Mouse (Mus musculus) midbrain, embryonic 14.5 days (tissue): Measurements from ENCODE around the gene Depdc7. TPM values are rescaled to one million over a fixed set of nuclear protein-coding genes. Genes with fewer than 3 reads are reported as not detected.

Experiments used
- ATAC-seq: fragments of 200-750 bp; cut with Nextera tagmentation; 2 replicates; pipeline ENCODE4 v1.8.0; 2017; ENCODE audit warnings: moderate number of reproducible peaks, moderate library complexity; ENCODE audit not compliant: low FRiP score, low TSS enrichment
- DNase-seq: peaks from one replicate; pipeline ENCODE4 v3.0.0-alpha.2; 2015
- H3K27ac ChIP-seq: fragments of 300-500 bp; sonication (generic); replicated peaks from 2 replicates; pipeline ENCODE4 v1.5.1; 2014; ENCODE audit warnings: mild to moderate bottlenecking, low read depth, low read length, moderate library complexity
- H3K27me3 ChIP-seq: fragments of 300-500 bp; sonication (generic); 2 replicates; pipeline ENCODE4 v1.6.1; 2014; ENCODE audit warnings: low read length, control low read depth, mixed read lengths; ENCODE audit not compliant: control insufficient read depth, insufficient read depth
- H3K36me3 ChIP-seq: fragments of 300-500 bp; sonication (generic); 2 replicates; pipeline ENCODE4 v1.6.1; 2014; ENCODE audit warnings: low read length, control low read depth; ENCODE audit not compliant: control insufficient read depth, insufficient read depth
- H3K4me1 ChIP-seq: fragments of 300-500 bp; sonication (generic); 2 replicates; pipeline ENCODE4 v1.6.1; 2014; ENCODE audit warnings: mild to moderate bottlenecking, antibody characterized with exemption, low read length, control low read depth; ENCODE audit not compliant: control insufficient read depth, insufficient read depth
- H3K4me2 ChIP-seq: fragments of 300-500 bp; sonication (generic); 2 replicates; pipeline ENCODE4 v1.6.1; 2014; ENCODE audit warnings: mild to moderate bottlenecking, low read length, moderate library complexity
- H3K4me3 ChIP-seq: fragments of 300-500 bp; sonication (generic); replicated peaks from 2 replicates; pipeline ENCODE4 v1.5.1; 2014; ENCODE audit warnings: low read depth, low read length
- H3K9ac ChIP-seq: fragments of 300-500 bp; sonication (generic); replicated peaks from 2 replicates; pipeline ENCODE4 v1.6.1; 2014; ENCODE audit warnings: mild to moderate bottlenecking, low read length, moderate library complexity
- H3K9me3 ChIP-seq: fragments of 300-500 bp; sonication (generic); 2 replicates; pipeline ENCODE4 v1.6.1; 2016; ENCODE audit warnings: low read length, control low read depth, mixed read lengths; ENCODE audit not compliant: control insufficient read depth
- WGBS: fragments of 180-500 bp; shearing (Covaris S2); extraction: QIAGEN DNeasy Blood & Tissue Kit; methylation state at CpG from one replicate; pipeline ENCODE4 v1.1.7; 2014; 5-methylcytosine and 5-hydroxymethylcytosine counted together
- polyA plus RNA-seq: library from polyadenylated mRNA; unstranded; fragments of >200 nt; fragmentation: Nextera tagmentation; extraction: Ambion mirVana; gene quantifications from 2 replicates; pipeline ENCODE4 v1.2.1, GENCODE M21; 2014

Gene Depdc7
- polyA plus RNA-seq, result 1.1 and 1.2 TPM in 2 replicates

GRCm38 (mm10) chr2:104742741-104743064, at the start of gene Depdc7:
TSS of gene Depdc7 (minus strand) at chr2:104742878.
- Histone ChIP-seq H3K9me3 (no peaks in the 10 kb centered on the region), H3K27ac (no peak within 1 kb of the TSS), H3K4me2 (peak within 1 kb of the TSS; percentile 99), H3K27me3 (peaks cover 25% of the 10 kb centered on the region), H3K36me3 (no peaks in the 10 kb centered on the region), H3K4me3 (peak within 1 kb of the TSS; percentile 67), H3K4me1 (0 out of 2 replicates have a peak, but pooled peaks cover 6% of the 10 kb centered on the region), H3K9ac (peak within 1 kb of the TSS; percentile 59)
- under 1% methylated on average over 31 of the region's 31 CpGs for WGBS
- DNase-seq (peak; percentile 88), ATAC-seq (peak; percentile 89)

DNA sequence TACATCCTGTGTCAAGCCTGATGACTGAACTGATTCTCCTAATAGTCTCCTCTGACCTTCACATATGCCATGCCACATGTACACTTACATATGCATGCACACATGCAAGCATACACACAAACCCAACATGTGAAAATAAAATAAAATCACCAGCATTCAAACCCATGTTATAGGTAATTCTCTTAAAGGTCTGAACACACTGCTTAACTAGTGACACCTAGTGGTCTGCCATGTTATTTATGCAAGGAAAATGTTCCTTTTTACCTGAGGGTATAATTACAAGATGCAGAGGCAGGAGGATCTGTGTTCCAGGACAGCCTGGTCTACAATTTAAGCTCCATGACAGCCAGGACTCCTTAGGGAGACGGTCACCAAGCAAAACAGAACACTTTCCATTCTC, 32.1 kb upstream of the Depdc7 start:
- no peak overlapping the region for H3K4me3 ChIP-seq
- no peaks in the 10 kb centered on the region for H3K27me3 ChIP-seq
- ATAC-seq (no peak), DNase-seq (peak; percentile 73)
- peaks cover 60% of the 10 kb centered on the region for H3K36me3 ChIP-seq
- H3K9ac ChIP-seq, result no peak overlapping the region
- no peaks in the 10 kb centered on the region for H3K9me3 ChIP-seq
- no peak overlapping the region for H3K27ac ChIP-seq
- H3K4me2 ChIP-seq, result no peak overlapping the region
- H3K4me1 ChIP-seq, result no peaks in the 10 kb centered on the region
- 95% methylated on average over 1 of the region's 1 CpGs for WGBS

- ATAC-seq (no peak), DNase-seq (no peak)
- Histone ChIP-seq H3K4me1 (no peaks in the 10 kb centered on the region), H3K4me2 (no peak overlapping the region), H3K27me3 (no peaks in the 10 kb centered on the region), H3K9me3 (no peaks in the 10 kb centered on the region), H3K4me3 (no peak overlapping the region), H3K27ac (no peak overlapping the region), H3K36me3 (peaks cover 45% of the 10 kb centered on the region), H3K9ac (no peak overlapping the region)
- WGBS, result 98% methylated on average over 1 of the region's 1 CpGs
Measured at GRCm38 (mm10) chr2:104768697-104769096, 26.0 kb upstream of the Depdc7 start.

- 90% methylated on average over 4 of the region's 4 CpGs for WGBS
Measured at GRCm38 (mm10) chr2:104764018-104764417, 21.3 kb upstream of the Depdc7 start.

GRCm38 (mm10) chr2:104763134-104763703, 20.5 kb upstream of the Depdc7 start:
- no peaks in the 10 kb centered on the region for H3K4me1 ChIP-seq
- no peaks in the 10 kb centered on the region for H3K27me3 ChIP-seq
- DNase-seq, result no peak
- H3K36me3 ChIP-seq, result peaks cover 42% of the 10 kb centered on the region
- ATAC-seq, result no peak
- WGBS, result 89% methylated on average over 8 of the region's 8 CpGs
- no peak overlapping the region for H3K4me3 ChIP-seq
- H3K27ac ChIP-seq, result no peak overlapping the region
- no peaks in the 10 kb centered on the region for H3K9me3 ChIP-seq
- no peak overlapping the region for H3K9ac ChIP-seq
- H3K4me2 ChIP-seq, result no peak overlapping the region

More at GRCm38 (mm10) chr2:104764018-104764417, 21.3 kb upstream of the Depdc7 start:
- DNase-seq (no peak), ATAC-seq (no peak)
- no peak overlapping the region for H3K27ac ChIP-seq
- H3K4me1 ChIP-seq, result no peaks in the 10 kb centered on the region
- H3K9me3 ChIP-seq, result no peaks in the 10 kb centered on the region
- H3K4me2 ChIP-seq, result no peak overlapping the region
- no peak overlapping the region for H3K9ac ChIP-seq
- H3K36me3 ChIP-seq, result peaks cover 45% of the 10 kb centered on the region
- H3K4me3 ChIP-seq, result no peak overlapping the region
- no peaks in the 10 kb centered on the region for H3K27me3 ChIP-seq

- H3K4me1 ChIP-seq, result no peaks in the 10 kb centered on the region
- H3K36me3 ChIP-seq, result peaks cover 7% of the 10 kb centered on the region; the same call in 1 of the 2 replicates
- DNase-seq (peak; percentile 49), ATAC-seq (no peak)
- no peak overlapping the region for H3K27ac ChIP-seq
- H3K4me2 ChIP-seq, result no peak overlapping the region
- no peaks in the 10 kb centered on the region for H3K27me3 ChIP-seq
- no peak overlapping the region for H3K4me3 ChIP-seq
- no peaks in the 10 kb centered on the region for H3K9me3 ChIP-seq
- WGBS, result 61% methylated on average over 3 of the region's 3 CpGs
- no peak overlapping the region for H3K9ac ChIP-seq
Measured at GRCm38 (mm10) chr2:104750611-104751010, 7.9 kb upstream of the Depdc7 start.

DNA sequence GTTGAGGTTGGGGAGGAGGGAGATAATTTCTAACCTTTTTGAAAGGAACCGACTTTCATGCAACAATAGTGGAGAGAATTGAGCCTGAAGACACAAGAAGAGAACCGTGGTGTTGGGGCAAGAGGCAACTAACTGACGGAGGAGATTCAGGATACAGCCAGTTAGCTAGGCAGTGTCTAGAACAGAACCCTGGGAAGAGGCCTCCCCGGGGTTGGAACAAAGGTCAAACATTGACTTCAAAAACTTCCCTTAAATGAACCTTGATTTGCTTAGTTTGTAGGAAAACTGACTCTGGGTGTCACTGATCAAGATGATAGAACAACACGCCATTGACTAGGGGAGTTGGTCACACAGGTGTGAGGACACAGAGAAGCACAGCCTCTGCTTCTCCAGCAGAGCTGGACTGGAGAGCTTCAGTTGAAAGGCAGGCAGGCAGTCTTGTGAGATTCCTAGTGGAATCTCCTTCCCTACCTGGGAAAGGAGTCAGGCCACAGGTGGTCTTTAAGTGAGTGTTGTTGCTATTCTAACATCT, 6.0 kb upstream of the Depdc7 start:
- no peaks in the 10 kb centered on the region for H3K4me1 ChIP-seq
- H3K4me3 ChIP-seq, result no peak overlapping the region
- no peak overlapping the region for H3K9ac ChIP-seq
- no peaks in the 10 kb centered on the region for H3K9me3 ChIP-seq
- H3K36me3 ChIP-seq, result peaks cover 7% of the 10 kb centered on the region; the same call in 1 of the 2 replicates
- H3K27ac ChIP-seq, result no peak overlapping the region
- DNase-seq (no peak), ATAC-seq (no peak)
- no peak overlapping the region for H3K4me2 ChIP-seq
- no peaks in the 10 kb centered on the region for H3K27me3 ChIP-seq
- 77% methylated on average over 5 of the region's 5 CpGs for WGBS

GRCm38 (mm10) chr2:104746251-104746650, 3.6 kb upstream of the Depdc7 start:
- no peak overlapping the region for H3K4me2 ChIP-seq
- no peaks in the 10 kb centered on the region for H3K36me3 ChIP-seq
- H3K4me3 ChIP-seq, result no peak overlapping the region
- H3K9me3 ChIP-seq, result no peaks in the 10 kb centered on the region
- no peak overlapping the region for H3K9ac ChIP-seq
- H3K27me3 ChIP-seq, result peaks cover 17% of the 10 kb centered on the region
- no peak overlapping the region for H3K27ac ChIP-seq
- DNase-seq (no peak), ATAC-seq (no peak)
- H3K4me1 ChIP-seq, result 0 out of 2 replicates have a peak, but pooled peaks cover 6% of the 10 kb centered on the region
- WGBS, result 63% methylated on average over 8 of the region's 8 CpGs

DNA sequence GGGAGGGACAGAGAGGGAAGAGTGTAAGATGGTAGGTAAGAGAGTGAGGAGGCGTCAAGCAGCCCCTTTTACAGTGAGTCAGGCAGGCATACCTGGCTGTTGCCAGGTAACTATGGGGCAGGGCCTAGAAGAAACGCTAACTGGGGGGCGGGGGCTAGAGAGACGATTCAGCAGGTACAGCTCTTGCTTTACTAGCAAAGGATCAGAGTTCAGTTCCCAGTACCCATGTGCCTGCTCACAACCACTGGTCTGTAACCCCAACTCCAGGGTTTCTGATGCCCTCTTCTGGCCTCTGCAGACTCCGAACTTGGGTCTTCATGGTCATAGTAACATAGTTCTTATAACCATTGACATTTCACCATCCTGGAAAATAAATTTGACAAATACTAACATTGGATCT, 1.3 kb upstream of the Depdc7 start:
- 57% methylated on average over 5 of the region's 5 CpGs for WGBS
- Histone ChIP-seq H3K27me3 (peaks cover 25% of the 10 kb centered on the region), H3K36me3 (no peaks in the 10 kb centered on the region), H3K4me1 (0 out of 2 replicates have a peak, but pooled peaks cover 6% of the 10 kb centered on the region), H3K4me3 (no peak overlapping the region), H3K9ac (no peak overlapping the region), H3K4me2 (no peak overlapping the region), H3K27ac (no peak overlapping the region), H3K9me3 (no peaks in the 10 kb centered on the region)
- DNase-seq, result no peak
- ATAC-seq, result no peak
